Mouse (Mus musculus) forebrain, embryonic 16.5 days (tissue): ENCODE data around the gene Spry1. TPM values are rescaled to one million over a fixed set of nuclear protein-coding genes. Genes with fewer than 3 reads are reported as not detected.

Experiments used
- ATAC-seq: fragments of 200-750 bp; cut with Nextera tagmentation; 2 replicates; pipeline ENCODE4 v1.8.0; 2017; ENCODE audit warnings: mild to moderate bottlenecking, moderate library complexity
- H3K27ac ChIP-seq: fragments of 300-500 bp; sonication (generic); 2 replicates; pipeline ENCODE4 v1.5.1; 2014; ENCODE audit warnings: low read length, control low read depth
- H3K27me3 ChIP-seq: fragments of 300-500 bp; sonication (generic); replicated peaks from 2 replicates; pipeline ENCODE4 v1.6.1; 2014; ENCODE audit warnings: low read length; ENCODE audit not compliant: control insufficient read depth, insufficient read depth
- H3K36me3 ChIP-seq: fragments of 300-500 bp; sonication (generic); 2 replicates; pipeline ENCODE4 v1.6.1; 2014; ENCODE audit not compliant: control insufficient read depth, insufficient read depth
- H3K4me1 ChIP-seq: fragments of 300-500 bp; sonication (generic); replicated peaks from 2 replicates; pipeline ENCODE4 v1.6.1; 2014; ENCODE audit warnings: low read length; ENCODE audit not compliant: control insufficient read depth, insufficient read depth
- H3K4me2 ChIP-seq: fragments of 300-500 bp; sonication (generic); 2 replicates; pipeline ENCODE4 v1.6.1; 2014; ENCODE audit warnings: mild to moderate bottlenecking, low read length, control low read depth
- H3K4me3 ChIP-seq: fragments of 300-500 bp; sonication (generic); replicated peaks from 2 replicates; pipeline ENCODE4 v1.5.1; 2014; ENCODE audit warnings: mild to moderate bottlenecking, low read length, control low read depth
- H3K9ac ChIP-seq: fragments of 300-500 bp; sonication (generic); replicated peaks from 2 replicates; pipeline ENCODE4 v1.6.1; 2014; ENCODE audit warnings: low read depth, low read length, control low read depth
- H3K9me3 ChIP-seq: fragments of 300-500 bp; sonication (generic); 2 replicates; pipeline ENCODE4 v1.6.1; 2016; ENCODE audit warnings: low read length; ENCODE audit not compliant: control insufficient read depth
- WGBS: fragments of 180-500 bp; shearing (Covaris S2); extraction: QIAGEN DNeasy Blood & Tissue Kit; methylation state at CpG from one replicate; pipeline ENCODE4 v1.1.7; 2014; 5-methylcytosine and 5-hydroxymethylcytosine counted together
- polyA plus RNA-seq: library from polyadenylated mRNA; unstranded; fragments of >200 nt; fragmentation: Nextera tagmentation; extraction: Ambion mirVana; gene quantifications from 2 replicates; pipeline ENCODE4 v1.2.1, GENCODE M21; 2015

Spry1 gene
- polyA plus RNA-seq, 1 experiment from 2014 or later: 6.6 TPM

GRCm38 (mm10) chr3:37605876-37606238, 33.9 kb upstream of the Spry1 start:
- peak; percentile 31; the same call in 1 of the 2 replicates for ATAC-seq
- Histone ChIP-seq H3K36me3 (no peaks in the 10 kb centered on the region), H3K27me3 (no peaks in the 10 kb centered on the region), H3K4me1 (peaks cover 2% of the 10 kb centered on the region; the same call in 1 of the 2 replicates), H3K9me3 (no peaks in the 10 kb centered on the region), H3K9ac (no peak overlapping the region), H3K4me2 (no peak overlapping the region), H3K27ac (no peak overlapping the region), H3K4me3 (no peak overlapping the region)
- 75% methylated on average over 10 of the region's 10 CpGs for WGBS

DNA sequence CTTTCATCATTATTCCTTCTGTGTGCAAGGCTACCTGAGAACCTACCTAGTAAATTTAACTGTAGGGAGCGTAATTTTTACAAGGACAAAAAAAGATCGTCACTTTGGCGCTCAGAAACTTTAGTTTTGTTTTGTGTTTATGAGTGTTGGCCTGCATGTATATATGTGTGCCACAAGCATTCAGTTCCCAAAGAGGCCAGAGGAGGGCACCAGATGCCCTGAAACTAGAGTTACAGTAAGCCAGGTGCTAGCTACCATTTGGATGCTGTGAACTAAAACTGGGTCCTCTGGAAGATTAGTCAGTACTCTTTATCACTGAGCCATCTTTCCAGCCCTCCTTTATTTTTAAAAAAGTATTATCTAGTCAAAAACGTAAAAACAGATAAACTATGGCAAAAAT, 30.8 kb upstream of the Spry1 start:
- Histone ChIP-seq H3K4me1 (peaks cover 2% of the 10 kb centered on the region; the same call in 1 of the 2 replicates), H3K4me2 (no peak overlapping the region), H3K27ac (no peak overlapping the region), H3K27me3 (no peaks in the 10 kb centered on the region), H3K9ac (no peak overlapping the region), H3K36me3 (no peaks in the 10 kb centered on the region), H3K9me3 (no peaks in the 10 kb centered on the region; the same call in 1 of the 2 replicates), H3K4me3 (no peak overlapping the region)
- ATAC-seq: no peak
- 94% methylated on average over 4 of the region's 4 CpGs for WGBS

- H3K27ac ChIP-seq: no peak overlapping the region
- WGBS: 95% methylated on average over 2 of the region's 2 CpGs
These were observed 29.1 kb upstream of the Spry1 start for GRCm38 (mm10) chr3:37610670-37611069.

DNA sequence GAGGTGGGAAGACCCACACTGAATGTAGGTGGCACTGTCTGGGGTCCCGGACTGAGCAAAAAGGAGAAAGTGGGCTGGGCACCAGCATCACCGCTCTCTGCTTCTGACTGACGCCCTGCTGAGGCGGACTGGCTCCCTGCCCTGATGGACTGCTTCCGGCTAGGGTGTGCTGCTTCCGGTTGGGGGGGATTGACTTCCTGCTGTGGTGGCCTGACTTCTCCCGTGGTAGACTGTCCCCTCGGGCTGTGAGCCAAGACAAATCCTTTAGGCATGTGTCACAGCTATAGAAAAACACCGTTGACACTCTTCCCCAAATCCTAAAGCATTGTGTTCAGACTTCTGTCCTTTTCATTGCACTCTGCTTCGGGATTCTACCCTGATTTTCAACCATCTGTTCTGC, 26.0 kb upstream of the Spry1 start:
- peak; percentile 12; the same call in 1 of the 2 replicates for ATAC-seq
- no peak overlapping the region for H3K4me2 ChIP-seq
- no peak overlapping the region for H3K27ac ChIP-seq
- H3K9ac ChIP-seq: no peak overlapping the region
- H3K36me3 ChIP-seq: no peaks in the 10 kb centered on the region
- H3K27me3 ChIP-seq: no peaks in the 10 kb centered on the region
- H3K9me3 ChIP-seq: no peaks in the 10 kb centered on the region; the same call in 1 of the 2 replicates
- WGBS: 56% methylated on average over 10 of the region's 10 CpGs
- no peaks in the 10 kb centered on the region for H3K4me1 ChIP-seq
- no peak overlapping the region for H3K4me3 ChIP-seq

More at GRCm38 (mm10) chr3:37610670-37611069, 29.1 kb upstream of the Spry1 start:
- Histone ChIP-seq H3K9me3 (no peaks in the 10 kb centered on the region; the same call in 1 of the 2 replicates), H3K4me2 (no peak overlapping the region), H3K9ac (no peak overlapping the region), H3K36me3 (no peaks in the 10 kb centered on the region), H3K4me3 (no peak overlapping the region), H3K4me1 (0 out of 2 replicates have a peak, but pooled peaks cover 2% of the 10 kb centered on the region), H3K27me3 (no peaks in the 10 kb centered on the region)
- ATAC-seq: no peak

DNA sequence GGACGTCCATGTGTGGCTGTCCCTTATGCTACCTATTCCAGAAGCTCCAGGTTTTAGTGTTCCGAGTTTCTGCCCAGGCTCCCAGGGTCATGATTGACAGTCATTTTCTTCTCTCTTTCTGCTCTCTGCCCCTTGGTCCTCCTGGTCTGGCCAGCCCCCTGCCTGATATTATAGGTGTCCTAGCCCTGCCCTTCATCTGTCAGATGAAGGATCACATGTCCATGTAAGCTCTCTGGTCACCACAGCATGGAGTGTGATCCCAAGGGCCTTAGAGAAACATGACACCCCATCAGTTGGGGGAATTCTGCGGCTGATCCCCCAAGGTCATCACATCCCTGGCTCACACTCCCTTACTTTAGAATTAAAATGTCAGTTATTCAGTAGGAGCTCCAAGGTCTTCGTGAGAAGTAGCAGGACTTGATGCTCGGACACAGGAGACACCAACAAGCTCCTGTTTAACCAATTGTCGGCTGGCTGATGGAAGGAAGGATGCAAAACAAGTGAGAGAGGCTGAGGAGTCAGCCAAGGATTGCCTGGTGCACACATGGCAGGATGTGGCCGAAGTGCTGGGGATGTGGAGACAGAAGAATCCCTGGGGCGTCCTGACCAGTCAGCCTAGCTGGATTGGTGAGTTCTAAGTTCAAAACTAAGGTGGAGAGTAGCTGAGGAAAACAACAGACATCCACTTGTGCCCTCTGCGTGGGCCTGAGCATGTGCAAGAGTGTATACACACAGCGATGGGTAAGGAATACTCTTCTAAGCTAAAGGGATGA, 24.7 kb upstream of the Spry1 start:
- Histone ChIP-seq H3K9ac (no peak overlapping the region), H3K27me3 (no peaks in the 10 kb centered on the region), H3K9me3 (no peaks in the 10 kb centered on the region; the same call in 1 of the 2 replicates), H3K27ac (no peak overlapping the region), H3K4me3 (no peak overlapping the region), H3K4me2 (no peak overlapping the region), H3K36me3 (no peaks in the 10 kb centered on the region), H3K4me1 (no peaks in the 10 kb centered on the region)
- 87% methylated on average over 10 of the region's 10 CpGs for WGBS
- ATAC-seq: no peak

DNA sequence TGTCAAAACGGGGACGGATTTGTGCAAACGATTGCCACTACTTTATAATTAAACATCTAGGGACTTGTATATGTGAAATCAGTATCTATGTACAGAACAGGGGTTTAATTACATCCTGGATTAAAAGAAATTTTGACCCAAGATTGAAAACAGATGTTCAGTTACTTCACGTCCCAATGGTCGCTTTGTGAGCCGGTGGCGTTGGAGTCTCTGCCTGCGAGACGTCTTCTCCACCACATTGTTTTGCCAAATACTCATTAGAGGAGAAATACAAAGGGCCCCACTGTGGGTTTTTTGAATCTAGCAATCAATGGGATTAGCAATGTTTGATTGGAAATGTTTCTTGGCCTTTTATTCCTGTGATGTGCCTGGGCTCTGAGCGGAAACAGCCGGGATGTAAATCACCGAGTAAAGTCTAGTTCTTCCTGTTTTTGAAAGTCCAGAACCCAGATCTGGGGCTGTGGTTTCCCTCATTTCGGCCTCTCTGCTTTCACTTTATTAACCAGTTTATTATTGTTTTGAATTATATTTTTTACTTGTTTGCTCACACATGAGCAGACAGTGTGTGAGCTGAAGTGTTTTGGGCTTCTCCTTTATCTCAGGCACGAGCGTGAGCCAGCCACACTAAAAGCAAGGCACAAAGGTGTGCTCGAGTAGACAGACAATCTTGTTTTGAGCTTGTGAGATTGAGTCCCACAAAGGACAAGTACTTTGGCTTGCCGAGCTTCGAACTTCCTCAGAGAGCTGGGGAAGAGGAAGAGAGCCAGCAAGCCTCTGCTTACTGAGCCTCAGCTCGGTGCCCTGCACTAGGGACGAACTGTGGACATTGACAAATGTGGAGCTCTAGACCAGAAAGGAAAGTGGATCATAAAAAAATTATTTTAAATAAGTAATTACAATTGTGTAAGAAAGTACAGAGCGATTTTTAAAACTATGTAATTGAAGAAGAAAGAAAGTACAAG, 22.9 kb upstream of the Spry1 start:
- no peaks in the 10 kb centered on the region for H3K27me3 ChIP-seq
- no peaks in the 10 kb centered on the region for H3K36me3 ChIP-seq
- no peak overlapping the region for H3K4me2 ChIP-seq
- no peak overlapping the region for H3K4me3 ChIP-seq
- H3K27ac ChIP-seq: no peak overlapping the region
- H3K4me1 ChIP-seq: no peaks in the 10 kb centered on the region
- H3K9me3 ChIP-seq: no peaks in the 10 kb centered on the region; the same call in 1 of the 2 replicates
- ATAC-seq: no peak
- H3K9ac ChIP-seq: no peak overlapping the region
- 21% methylated on average over 21 of the region's 21 CpGs for WGBS

DNA sequence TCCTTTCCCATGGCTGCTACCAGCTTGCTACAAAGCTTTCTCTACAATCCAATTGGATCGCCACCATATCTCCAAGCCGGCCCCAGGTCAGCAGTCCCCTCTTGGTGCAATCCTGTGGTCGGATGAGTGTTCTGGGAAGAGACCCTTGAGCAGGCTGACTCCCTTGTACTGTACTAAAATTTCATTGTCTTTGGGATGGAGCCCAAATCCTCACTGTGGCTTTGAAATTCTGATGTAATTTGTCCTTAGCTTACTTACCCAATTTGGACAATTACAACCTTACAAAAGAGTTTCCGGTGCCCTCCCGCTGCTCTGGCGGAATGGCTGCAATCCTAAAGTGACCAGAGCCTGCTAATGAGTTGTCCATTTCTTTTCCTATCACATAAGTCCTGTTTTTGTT, 7.5 kb upstream of the Spry1 start:
- no peak overlapping the region for H3K27ac ChIP-seq
- no peak for ATAC-seq
- H3K27me3 ChIP-seq: no peaks in the 10 kb centered on the region
- no peaks in the 10 kb centered on the region for H3K36me3 ChIP-seq
- H3K4me1 ChIP-seq: no peaks in the 10 kb centered on the region
- H3K4me3 ChIP-seq: no peak overlapping the region
- H3K4me2 ChIP-seq: no peak overlapping the region
- 86% methylated on average over 6 of the region's 6 CpGs for WGBS
- H3K9me3 ChIP-seq: no peaks in the 10 kb centered on the region
- no peak overlapping the region for H3K9ac ChIP-seq

DNA sequence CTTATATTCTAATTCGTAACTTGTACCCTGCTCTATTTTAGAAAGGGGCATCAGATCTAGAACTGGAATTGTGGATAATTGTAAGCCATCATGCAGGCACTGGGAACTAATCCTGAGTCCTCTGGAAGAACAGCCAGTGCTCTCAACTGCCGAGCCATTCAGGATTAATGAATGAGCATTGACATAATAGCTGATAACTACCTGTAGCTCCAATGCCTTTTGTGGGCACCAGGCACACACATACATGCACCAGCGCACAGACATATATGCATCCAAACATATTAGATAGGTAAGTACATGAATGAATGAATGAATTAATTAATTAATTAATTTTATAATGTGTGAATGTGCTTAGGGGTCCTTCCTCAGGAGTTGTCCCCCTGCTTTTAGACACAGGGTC, 7.0 kb upstream of the Spry1 start:
- no peak for ATAC-seq
- H3K36me3 ChIP-seq: no peaks in the 10 kb centered on the region
- H3K4me2 ChIP-seq: no peak overlapping the region
- no peak overlapping the region for H3K9ac ChIP-seq
- H3K27me3 ChIP-seq: no peaks in the 10 kb centered on the region
- no peaks in the 10 kb centered on the region for H3K9me3 ChIP-seq
- H3K27ac ChIP-seq: no peak overlapping the region
- no peak overlapping the region for H3K4me3 ChIP-seq
- 65% methylated on average over 3 of the region's 3 CpGs for WGBS
- H3K4me1 ChIP-seq: no peaks in the 10 kb centered on the region

GRCm38 (mm10) chr3:37634648-37635047, 5.1 kb upstream of the Spry1 start:
- Histone ChIP-seq H3K4me1 (peaks cover 4% of the 10 kb centered on the region; the same call in 1 of the 2 replicates), H3K9me3 (no peaks in the 10 kb centered on the region), H3K27ac (no peak overlapping the region), H3K4me3 (no peak overlapping the region), H3K27me3 (no peaks in the 10 kb centered on the region), H3K4me2 (no peak overlapping the region), H3K9ac (no peak overlapping the region), H3K36me3 (no peaks in the 10 kb centered on the region)
- no peak for ATAC-seq
- WGBS: 42% methylated on average over 4 of the region's 4 CpGs
